Mouse (Mus musculus) midbrain, embryonic 15.5 days (tissue): Measurements from ENCODE around the gene Ccdc54. TPM values are rescaled to one million over a fixed set of nuclear protein-coding genes. Genes with fewer than 3 reads are reported as not detected.

Source experiments
- polyA plus RNA-seq: library from polyadenylated mRNA; unstranded; fragments of >200 nt; fragmentation: Nextera tagmentation; extraction: Ambion mirVana; gene quantifications from 2 replicates; pipeline ENCODE4 v1.2.1, GENCODE M21; 2015

The Ccdc54 gene
- polyA plus RNA-seq, 1 experiment from 2014 or later, result not detected

Other genes starting within 250 kb of the Ccdc54 start
- gene Bbx, start 158.8 kb downstream of the Ccdc54 start, polyA plus RNA-seq, result 19.0 and 19.8 TPM in 2 replicates